Mouse (Mus musculus) embryo, embryonic 10.5 days (tissue): ENCODE measurements at regions not wholly inside any gene's neighbourhood (a gene's known extent, or its start where the extent isn't known, plus 50 kb on each side); places are given as distances from the start of the nearest gene placed in this dataset.

Experiments used
- DNase-seq: peaks from one replicate; pipeline ENCODE4 v3.0.0-alpha.2; 2015; ENCODE audit warnings: low spot score

GRCm38 (mm10) chr11:92629319-92629718 lies 468.5 kb upstream of the Car10 start:
- DNase-seq: peak; percentile 40
